Mouse (Mus musculus) myocyte (in vitro differentiated cells): ENCODE measurements around the gene C1qtnf3. TPM values are rescaled to one million over a fixed set of nuclear protein-coding genes. Genes with fewer than 3 reads are reported as not detected.

Experiments used
- H3K27me3 ChIP-seq: one replicate; pipeline ENCODE4 v1.6.1; 2011; ENCODE audit not compliant: control insufficient read depth, insufficient read depth, insufficient read length
- H3K36me3 ChIP-seq: one replicate; pipeline ENCODE4 v1.6.1; 2011; ENCODE audit not compliant: control insufficient read depth, insufficient read depth
- H3K4me2 ChIP-seq: one replicate; pipeline ENCODE4 v1.6.1; 2011; ENCODE audit warnings: low read depth, control low read depth
- H3K4me3 ChIP-seq: one replicate; pipeline ENCODE4 v1.5.1; 2011; ENCODE audit warnings: mild to moderate bottlenecking, control low read depth, moderate library complexity
- H3K79me2 ChIP-seq: one replicate; pipeline ENCODE4 v1.6.1; 2011; ENCODE audit not compliant: control insufficient read depth, insufficient read depth
- H3ac ChIP-seq: one replicate; pipeline ENCODE4 v1.6.1; 2011; ENCODE audit not compliant: control insufficient read depth, insufficient read length
- CEBPB ChIP-seq: IDR thresholded peaks from 2 replicates; pipeline ENCODE4 v1.6.1; 2011; ENCODE audit warnings: mild to moderate bottlenecking, moderate library complexity; ENCODE audit not compliant: poor library complexity, insufficient read depth, severe bottlenecking
- E2F4 ChIP-seq: IDR thresholded peaks from one replicate; pipeline ENCODE4 v1.6.1; 2011; ENCODE audit warnings: mild to moderate bottlenecking, control low read depth, moderate library complexity; ENCODE audit not compliant: insufficient read depth
- MAX ChIP-seq: IDR thresholded peaks from one replicate; pipeline ENCODE4 v1.6.1; 2011; ENCODE audit warnings: low read depth, mild to moderate bottlenecking, control low read depth
- MYOD1 ChIP-seq, 3 experiments: IDR thresholded peaks; one replicate each; pipeline ENCODE4 v1.6.1; 2011; ENCODE audit warnings: control low read depth in 2 of 3, low read depth in 2 of 3, mild to moderate bottlenecking in 2 of 3, moderate library complexity in 1 of 3; ENCODE audit not compliant: insufficient read length in 2 of 3, control insufficient read depth in 1 of 3
- MYOG ChIP-seq, 3 experiments: IDR thresholded peaks; one replicate each; pipeline ENCODE4 v1.6.1; 2011; ENCODE audit warnings: control low read depth in 2 of 3, low read depth in 2 of 3, mild to moderate bottlenecking in 2 of 3; ENCODE audit not compliant: insufficient read length in 2 of 3, control insufficient read depth in 1 of 3, insufficient read depth in 1 of 3
- POLR2A ChIP-seq: IDR thresholded peaks from one replicate; pipeline ENCODE4 v1.6.1; 2011; ENCODE audit warnings: low read depth, mild to moderate bottlenecking, control low read depth, moderate library complexity; ENCODE audit not compliant: insufficient read length
- POLR2AphosphoS2 ChIP-seq: IDR thresholded peaks from one replicate; pipeline ENCODE4 v1.6.1; 2011; ENCODE audit warnings: low read depth, control low read depth; ENCODE audit not compliant: insufficient read length
- REST ChIP-seq: IDR thresholded peaks from one replicate; pipeline ENCODE4 v1.6.1; 2011; ENCODE audit warnings: mild to moderate bottlenecking, control low read depth, moderate library complexity; ENCODE audit not compliant: insufficient read depth, insufficient read length
- SRF ChIP-seq: IDR thresholded peaks from one replicate; pipeline ENCODE4 v1.6.1; 2011; ENCODE audit warnings: low read depth; ENCODE audit not compliant: control insufficient read depth, insufficient read length
- TCF12 ChIP-seq: IDR thresholded peaks from one replicate; pipeline ENCODE4 v1.6.1; 2011; ENCODE audit warnings: mild to moderate bottlenecking, control low read depth; ENCODE audit not compliant: poor library complexity, insufficient read depth, severe bottlenecking
- TCF3 ChIP-seq: IDR thresholded peaks from one replicate; pipeline ENCODE4 v1.6.1; 2011; ENCODE audit warnings: low read depth, control low read depth; ENCODE audit not compliant: insufficient read length
- USF1 ChIP-seq: IDR thresholded peaks from one replicate; pipeline ENCODE4 v1.6.1; 2011; ENCODE audit warnings: low read depth, mild to moderate bottlenecking, control low read depth, moderate library complexity
- polyA plus RNA-seq: library from polyadenylated mRNA; unstranded; fragments of >200 nt; fragmentation: generic; extraction: Trizol; gene quantifications from one replicate; pipeline ENCODE4 v1.2.1, GENCODE M21; 2012; ENCODE audit warnings: missing spikeins

C1qtnf3 gene
- polyA plus RNA-seq, 1 experiment = 77.5 TPM

- no peaks in the 10 kb centered on the region for H3K79me2 ChIP-seq
- no peak overlapping the region for H3ac ChIP-seq
- TF ChIP-seq MYOD1 (IDR thresholded peaks at IDR 0.05; ENCODE audit: control insufficient read depth in 1 of 3, insufficient read length in 2 of 3, low read depth in 2 of 3) (no peak), SRF (no peak)
- no peak overlapping the region for H3K4me3 ChIP-seq
- no peak overlapping the region for H3K4me2 ChIP-seq
- H3K27me3 ChIP-seq = no peaks in the 10 kb centered on the region
- H3K36me3 ChIP-seq = no peaks in the 10 kb centered on the region
Observed at GRCm38 (mm10) chr15:10920212-10920611, 31.9 kb upstream of the C1qtnf3 start.

- H3K4me3 ChIP-seq = no peak overlapping the region
- H3K36me3 ChIP-seq = no peaks in the 10 kb centered on the region
- H3ac ChIP-seq = no peak overlapping the region
- no peaks in the 10 kb centered on the region for H3K27me3 ChIP-seq
- TF ChIP-seq USF1 (no peak), CEBPB (no peak), MYOD1 (IDR thresholded peaks at IDR 0.05; ENCODE audit: control insufficient read depth in 1 of 3, insufficient read length in 2 of 3, low read depth in 2 of 3) (no peak)
- H3K4me2 ChIP-seq = peak overlapping the region; percentile 2
- no peaks in the 10 kb centered on the region for H3K79me2 ChIP-seq
Observed at GRCm38 (mm10) chr15:10921064-10921463, 31.1 kb upstream of the C1qtnf3 start.

GRCm38 (mm10) chr15:10922061-10922460 is 30.1 kb upstream of the C1qtnf3 start:
- TF ChIP-seq E2F4 (no peak), CEBPB (0 out of 2 replicates have a peak, but pooled peaks have one; percentile 12)
- Histone ChIP-seq H3K27me3 (no peaks in the 10 kb centered on the region), H3K79me2 (no peaks in the 10 kb centered on the region), H3K36me3 (no peaks in the 10 kb centered on the region), H3K4me3 (no peak overlapping the region), H3ac (no peak overlapping the region), H3K4me2 (no peak overlapping the region)

- Histone ChIP-seq H3ac (no peak overlapping the region), H3K36me3 (no peaks in the 10 kb centered on the region), H3K79me2 (no peaks in the 10 kb centered on the region), H3K27me3 (no peaks in the 10 kb centered on the region), H3K4me2 (no peak overlapping the region), H3K4me3 (no peak overlapping the region)
- TF ChIP-seq SRF = no peak
- no peak for TF ChIP-seq MYOD1 (IDR thresholded peaks at IDR 0.05; ENCODE audit: control insufficient read depth in 1 of 3, insufficient read length in 2 of 3, low read depth in 2 of 3)
- no peak for TF ChIP-seq E2F4
Observed at GRCm38 (mm10) chr15:10922570-10922969, 29.6 kb upstream of the C1qtnf3 start.

- TF ChIP-seq TCF3 = no peak
- no peak for TF ChIP-seq MAX
- TF ChIP-seq E2F4 = no peak
- TF ChIP-seq SRF = no peak
- TF ChIP-seq TCF12 = no peak
- TF ChIP-seq REST = no peak
- no peak for TF ChIP-seq POLR2A
- no peak for TF ChIP-seq USF1
- TF ChIP-seq CEBPB = no peak
- TF ChIP-seq MYOD1 (IDR thresholded peaks at IDR 0.05; ENCODE audit: control insufficient read depth in 1 of 3, insufficient read length in 2 of 3, low read depth in 2 of 3) = peak in 1 of 3 experiments; percentile 22
- no peak for TF ChIP-seq POLR2AphosphoS2
- TF ChIP-seq MYOG (IDR thresholded peaks at IDR 0.05; ENCODE audit: control insufficient read depth in 1 of 3, insufficient read depth in 1 of 3, insufficient read length in 2 of 3, low read depth in 2 of 3) = peak in 1 of 3 experiments; percentile 67
- H3K4me3 ChIP-seq = no peak overlapping the region
Observed at GRCm38 (mm10) chr15:10923076-10923995, 28.8 kb upstream of the C1qtnf3 start.

More at GRCm38 (mm10) chr15:10923076-10923995, 28.8 kb upstream of the C1qtnf3 start:
- Histone ChIP-seq H3K4me2 (no peak overlapping the region), H3K36me3 (no peaks in the 10 kb centered on the region), H3K79me2 (no peaks in the 10 kb centered on the region), H3K27me3 (no peaks in the 10 kb centered on the region), H3ac (no peak overlapping the region)
